Mouse (Mus musculus) myocyte (in vitro differentiated cells): ENCODE measurements at regions not wholly inside any gene's neighbourhood (a gene's known extent, or its start where the extent isn't known, plus 50 kb on each side); places are given as distances from the start of the nearest gene placed in this dataset.

Source experiments
- CEBPB ChIP-seq: IDR thresholded peaks from 2 replicates; pipeline ENCODE4 v1.6.1; 2011; ENCODE audit warnings: mild to moderate bottlenecking, moderate library complexity; ENCODE audit not compliant: poor library complexity, insufficient read depth, severe bottlenecking
- POLR2A ChIP-seq: IDR thresholded peaks from one replicate; pipeline ENCODE4 v1.6.1; 2011; ENCODE audit warnings: low read depth, mild to moderate bottlenecking, control low read depth, moderate library complexity; ENCODE audit not compliant: insufficient read length
- TCF12 ChIP-seq: IDR thresholded peaks from one replicate; pipeline ENCODE4 v1.6.1; 2011; ENCODE audit warnings: mild to moderate bottlenecking, control low read depth; ENCODE audit not compliant: poor library complexity, insufficient read depth, severe bottlenecking

DNA sequence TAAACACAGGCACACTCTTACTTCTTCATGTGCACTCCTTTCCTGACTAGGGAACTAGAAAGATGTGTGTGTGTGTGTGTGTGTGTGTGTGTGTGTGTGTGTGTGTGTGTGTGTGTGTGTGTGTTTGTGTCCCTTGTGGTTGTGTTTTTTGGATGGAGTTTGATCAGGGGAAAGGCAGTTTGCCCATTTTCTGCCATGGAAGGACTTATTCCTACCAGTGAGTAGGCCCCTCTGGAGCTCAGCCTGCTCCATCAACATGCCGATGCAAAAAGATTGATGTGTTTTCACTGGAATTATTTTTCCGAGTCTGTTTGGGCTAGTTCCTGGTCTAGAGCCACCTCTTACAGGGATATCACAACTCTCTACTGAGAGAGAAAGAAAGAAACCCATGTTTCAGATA is 120.6 kb downstream of the Qpct start:
- TF ChIP-seq CEBPB: no peak
- TF ChIP-seq TCF12: no peak
- no peak for TF ChIP-seq POLR2A
